Mouse (Mus musculus) kidney, postnatal 4 days (tissue): ENCODE data around the gene Galr2.

Experiments used
- DNase-seq, 2 experiments: peaks; one replicate each; pipeline ENCODE4 v3.0.0; 2021; ENCODE audit warnings: mixed read lengths in 2 of 2

Galr2 gene

GRCm38 (mm10) chr11:116307762-116308531 lies 27.2 kb downstream of the Galr2 start:
- no peak for DNase-seq

DNA sequence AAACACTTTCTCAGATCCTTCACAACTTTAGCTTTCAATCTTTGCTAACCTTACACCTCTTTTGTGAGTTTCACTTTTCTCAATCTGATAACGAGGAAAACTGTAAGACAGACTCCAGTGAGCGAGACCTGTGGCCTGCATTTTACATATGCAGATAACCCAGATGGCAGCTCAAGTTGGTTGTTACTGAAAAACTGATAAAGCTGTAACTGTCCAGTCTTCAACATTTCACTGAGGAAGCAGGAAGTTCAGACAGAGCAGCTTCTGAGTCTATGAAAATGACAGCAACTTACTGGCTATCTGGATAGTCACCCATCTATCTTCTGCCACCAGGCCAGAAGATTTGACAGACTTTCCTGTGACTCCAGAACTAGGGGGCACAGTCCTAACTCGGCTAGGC lies 28.9 kb downstream of the Galr2 start:
- DNase-seq = no peak

- peak in 1 of 2 experiments; percentile 50 for DNase-seq
Measured at GRCm38 (mm10) chr11:116311169-116311568, 30.4 kb downstream of the Galr2 start.

- DNase-seq = no peak
Measured at GRCm38 (mm10) chr11:116312359-116312758, 31.6 kb downstream of the Galr2 start.

DNA sequence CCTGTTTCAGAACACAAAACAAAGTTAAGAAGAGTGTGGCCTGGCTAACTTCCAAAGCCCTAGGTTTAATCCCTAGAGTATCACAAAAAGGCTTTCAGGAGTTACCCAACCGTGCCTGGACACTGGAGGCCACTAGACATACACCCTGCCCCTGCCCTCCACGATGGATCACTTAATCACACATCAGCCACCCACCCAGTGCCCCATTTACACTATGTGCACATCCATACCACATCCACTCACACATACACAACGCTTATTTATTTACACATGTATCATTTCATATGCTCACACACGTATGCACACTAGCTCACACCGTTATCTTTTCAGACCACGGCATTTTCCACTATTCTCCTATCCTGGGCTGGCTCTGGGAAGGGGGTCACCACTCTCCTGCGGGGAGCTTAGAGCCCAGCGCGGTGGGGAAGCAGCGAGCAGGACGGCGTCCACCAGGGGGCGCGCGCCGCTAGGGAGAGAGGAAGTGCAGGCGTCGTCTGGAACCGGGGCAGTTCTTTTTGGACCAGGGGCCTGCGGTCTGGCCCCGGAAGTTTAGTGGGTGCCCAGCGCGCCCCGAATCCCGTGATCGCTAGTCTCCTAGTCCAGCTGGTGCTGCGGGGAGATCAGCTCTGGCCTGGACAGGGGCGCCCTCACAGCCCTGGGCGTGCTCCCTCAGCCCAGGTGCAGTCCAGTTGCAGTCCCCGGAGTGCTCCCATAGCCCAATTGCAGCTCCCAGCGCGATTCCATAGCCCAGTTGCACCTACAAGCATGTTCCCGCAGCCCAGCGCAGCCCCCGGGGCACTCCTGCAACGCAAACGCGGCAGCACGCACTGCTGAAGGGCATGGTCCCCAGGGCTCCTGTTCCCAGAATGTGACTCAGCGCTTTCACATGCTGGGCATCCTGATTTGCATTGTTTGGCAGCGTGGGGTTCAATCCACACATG lies 38.2 kb downstream of the Galr2 start:
- peak; percentile 94 to 95 for DNase-seq

DNA sequence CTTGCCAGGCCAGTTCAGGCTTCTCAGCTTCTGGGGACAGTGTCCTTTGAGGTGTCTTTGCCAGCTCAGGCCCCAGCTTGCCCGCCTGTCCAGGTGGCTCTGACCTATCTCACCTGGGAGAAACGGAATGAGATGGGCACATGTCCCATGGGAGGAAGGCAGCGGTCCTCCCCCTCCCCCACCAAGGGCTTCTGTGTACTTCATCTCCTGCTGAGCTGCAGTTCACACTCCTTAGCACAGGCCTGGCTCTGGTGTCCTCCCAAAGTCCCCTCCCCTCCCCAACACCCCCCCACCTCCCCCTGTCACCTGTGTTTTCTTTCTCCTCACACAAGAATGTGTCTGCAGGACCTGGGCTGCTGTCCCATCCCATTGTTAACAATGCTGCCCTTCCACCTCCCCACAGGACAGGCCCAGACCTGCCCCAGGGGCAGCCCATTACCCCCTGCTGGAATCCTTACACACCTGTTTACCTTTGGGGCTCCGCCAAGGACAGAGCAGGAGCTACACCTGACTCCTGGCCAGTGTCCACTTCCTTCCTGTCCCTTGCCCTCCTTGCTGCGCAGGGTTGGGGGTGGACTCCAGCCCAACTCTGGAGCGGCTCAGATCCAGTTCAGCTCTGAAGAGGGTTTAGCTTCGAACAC lies 46.3 kb downstream of the Galr2 start:
- DNase-seq = no peak

- DNase-seq = peak; percentile 74 to 81
Measured at GRCm38 (mm10) chr11:116329314-116330210, 48.8 kb downstream of the Galr2 start.

- DNase-seq = no peak
Measured at GRCm38 (mm10) chr11:116330211-116330518, 49.4 kb downstream of the Galr2 start.

DNA sequence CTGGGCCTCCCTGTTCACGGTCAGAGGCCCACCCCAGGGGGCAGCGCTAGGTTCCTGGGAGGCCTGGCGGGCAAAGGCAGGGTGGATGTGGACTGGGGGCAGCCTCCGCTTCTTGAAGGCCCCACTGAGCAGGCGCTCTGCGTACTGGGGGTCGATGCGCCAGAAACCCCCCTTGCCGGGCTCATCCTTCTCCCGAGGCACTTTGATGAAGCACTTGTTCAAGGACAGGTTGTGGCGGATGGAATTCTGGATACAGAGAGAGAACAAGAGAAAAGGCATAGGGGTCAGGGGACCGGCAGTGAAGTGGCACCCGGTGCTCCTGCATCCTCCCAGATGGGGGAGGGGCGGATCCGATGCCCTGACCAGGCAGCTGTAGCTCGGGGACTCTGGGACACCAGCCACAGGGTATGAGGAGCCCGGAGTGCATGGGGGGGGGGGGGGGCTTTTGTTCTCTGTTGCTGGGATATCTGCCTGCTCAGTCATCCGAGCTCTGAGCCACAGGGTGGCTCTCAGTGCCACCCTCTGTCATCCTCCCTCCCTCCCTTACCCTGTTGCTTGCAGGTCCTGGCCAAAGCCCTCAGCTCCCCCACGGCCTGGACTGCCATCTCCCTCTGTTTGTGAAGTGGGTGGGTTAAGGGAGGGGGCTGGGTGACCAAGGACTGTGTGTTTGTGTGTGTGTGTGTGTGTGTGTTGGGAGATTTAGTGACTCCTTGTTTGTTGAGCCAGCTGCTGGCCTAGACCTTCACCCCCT lies 51.7 kb downstream of the Galr2 start:
- DNase-seq = peak; percentile 64 to 80

- DNase-seq = no peak
Measured at GRCm38 (mm10) chr11:116332983-116333270, 52.2 kb downstream of the Galr2 start.
